Mouse (Mus musculus) brown adipose tissue, adult 24 weeks (tissue): ENCODE measurements around the gene Mobp. TPM values are rescaled to one million over a fixed set of nuclear protein-coding genes. Genes with fewer than 3 reads are reported as not detected.
"Not testable (repeated sequence)": the region's sequence is repeated elsewhere in the genome, so short reads cannot be mapped to it uniquely, and the experiment has no call there.

ENCODE experiments used
- H3K27ac ChIP-seq: fragments of 200-500 bp; replicated peaks from 2 replicates; pipeline ENCODE4 v1.5.1; 2012; ENCODE audit warnings: low read depth, mild to moderate bottlenecking, low read length
- H3K4me1 ChIP-seq: fragments of 200-500 bp; 2 replicates; pipeline ENCODE4 v1.6.1; 2012; ENCODE audit warnings: low read length, mixed read lengths; ENCODE audit not compliant: control insufficient read depth, insufficient read depth, insufficient read length
- H3K4me3 ChIP-seq: fragments of 200-500 bp; 2 replicates; pipeline ENCODE4 v1.5.1; 2012; ENCODE audit warnings: low read depth, mild to moderate bottlenecking, low read length, moderate library complexity; ENCODE audit not compliant: insufficient read depth
- polyA plus RNA-seq: library from polyadenylated mRNA; stranded (reverse); fragments of >200 nt; gene quantifications from 2 replicates; pipeline ENCODE4 v1.2.4, GENCODE M21; 2012; ENCODE audit not compliant: missing spikeins, insufficient read depth, insufficient read length

The Mobp gene
- not detected in 2 replicates for polyA plus RNA-seq

- no peak within 1 kb of the TSS for H3K27ac ChIP-seq
- no peaks in the 10 kb centered on the region for H3K4me1 ChIP-seq
- H3K4me3 ChIP-seq: no peak within 1 kb of the TSS
These were observed at the start of gene Mobp for GRCm38 (mm10) chr9:120149222-120149828. TSS of gene Mobp (plus strand) at chr9:120149707.

DNA sequence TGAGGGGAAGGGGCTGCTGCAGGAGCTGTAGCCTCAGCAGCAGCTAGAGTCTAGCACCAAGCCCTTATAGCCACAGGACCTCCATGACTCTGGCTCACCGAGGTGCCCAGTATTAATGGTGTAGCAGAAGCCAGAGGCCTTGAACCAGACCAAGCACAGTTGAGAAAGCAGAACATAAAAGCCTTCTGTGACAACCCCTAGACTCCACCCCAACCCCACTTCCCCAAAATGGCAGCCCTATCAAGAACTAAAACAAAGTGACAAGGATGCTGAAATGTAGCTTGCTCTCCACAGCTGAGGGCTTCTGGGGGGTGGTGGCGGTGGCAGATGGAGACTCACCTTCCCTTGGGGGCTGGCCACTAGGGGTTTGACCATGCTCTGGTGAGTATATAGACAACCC is 48.3 kb upstream of the Mobp start:
- Histone ChIP-seq H3K4me1 (no peaks in the 10 kb centered on the region), H3K4me3 (no peak overlapping the region), H3K27ac (no peak overlapping the region)

DNA sequence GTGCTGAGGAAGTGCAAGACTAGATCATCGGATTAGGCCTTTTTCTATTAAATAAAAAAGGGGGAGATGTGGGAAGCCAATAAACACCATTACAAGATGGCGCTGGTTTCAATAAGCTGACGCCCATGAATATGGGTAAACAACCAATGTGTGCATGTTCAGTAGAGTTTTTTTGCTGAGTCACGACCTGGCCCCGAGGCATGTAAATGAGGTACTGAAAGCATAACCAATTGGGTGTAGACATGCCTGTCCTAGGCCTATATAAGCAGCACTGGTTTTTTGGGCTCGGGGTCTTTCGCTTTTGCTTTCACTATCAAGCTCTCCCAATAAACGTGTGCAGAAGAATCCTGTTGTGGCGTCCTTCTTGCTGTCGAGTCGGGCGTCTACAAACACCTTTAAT is 40.6 kb upstream of the Mobp start:
- H3K4me3 ChIP-seq, H3K4me1 ChIP-seq, H3K27ac ChIP-seq: not testable (repeated sequence)

GRCm38 (mm10) chr9:120110211-120111018 is 39.1 kb upstream of the Mobp start, which contains the start of gene Slc25a38:
TSS of gene Slc25a38 (plus strand) at chr9:120110374.
- Histone ChIP-seq H3K4me3 (peak within 1 kb of the TSS; percentile 86), H3K27ac (peak within 1 kb of the TSS; percentile 88), H3K4me1 (peaks cover 4% of the 10 kb centered on the region; the same call in 1 of the 2 replicates)

- Histone ChIP-seq H3K4me1 (peaks cover 4% of the 10 kb centered on the region; the same call in 1 of the 2 replicates), H3K27ac (no peak overlapping the region), H3K4me3 (peak overlapping the region; percentile 86)
These were observed 38.2 kb upstream of the Mobp start for GRCm38 (mm10) chr9:120111156-120111945.

DNA sequence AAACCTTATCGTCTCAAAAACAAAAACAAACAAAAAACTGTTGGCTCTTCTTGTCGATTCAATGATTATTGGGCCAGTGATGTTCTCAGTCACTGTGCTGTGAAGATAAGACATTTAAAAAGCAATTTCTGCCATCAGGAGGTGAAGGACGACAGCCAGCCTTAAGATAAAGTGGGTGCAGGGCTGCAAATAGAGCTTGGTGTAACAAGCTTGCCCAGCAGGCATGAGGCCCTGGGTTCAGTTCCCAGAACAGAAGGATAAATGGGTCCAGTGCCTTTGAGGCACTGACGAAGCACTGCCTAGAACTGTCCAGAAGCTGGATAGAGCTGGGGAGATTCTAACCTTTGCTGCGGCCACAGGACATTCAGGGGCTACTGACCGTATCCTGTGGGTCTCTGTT is 37.0 kb upstream of the Mobp start:
- no peak overlapping the region for H3K27ac ChIP-seq
- H3K4me1 ChIP-seq: peaks cover 4% of the 10 kb centered on the region; the same call in 1 of the 2 replicates
- H3K4me3 ChIP-seq: no peak overlapping the region

DNA sequence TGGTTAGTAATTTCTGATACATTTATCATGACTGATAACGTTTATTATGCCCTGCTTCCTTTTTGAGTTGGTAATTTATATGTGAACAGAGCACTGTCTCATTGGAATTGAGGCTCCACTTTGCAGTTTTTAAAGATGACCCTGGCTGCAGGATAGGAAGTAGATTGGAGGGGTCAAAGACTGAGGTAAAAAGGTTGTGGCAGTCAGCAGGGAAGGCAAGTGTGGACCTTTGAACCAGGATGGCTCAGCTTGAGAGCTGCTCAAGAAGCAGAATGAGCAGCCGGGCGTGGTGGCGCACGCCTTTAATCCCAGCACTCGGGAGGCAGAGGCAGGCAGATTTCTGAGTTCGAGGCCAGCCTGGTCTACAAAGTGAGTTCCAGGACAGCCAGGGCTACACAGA is 36.1 kb upstream of the Mobp start:
- H3K27ac ChIP-seq: no peak overlapping the region

DNA sequence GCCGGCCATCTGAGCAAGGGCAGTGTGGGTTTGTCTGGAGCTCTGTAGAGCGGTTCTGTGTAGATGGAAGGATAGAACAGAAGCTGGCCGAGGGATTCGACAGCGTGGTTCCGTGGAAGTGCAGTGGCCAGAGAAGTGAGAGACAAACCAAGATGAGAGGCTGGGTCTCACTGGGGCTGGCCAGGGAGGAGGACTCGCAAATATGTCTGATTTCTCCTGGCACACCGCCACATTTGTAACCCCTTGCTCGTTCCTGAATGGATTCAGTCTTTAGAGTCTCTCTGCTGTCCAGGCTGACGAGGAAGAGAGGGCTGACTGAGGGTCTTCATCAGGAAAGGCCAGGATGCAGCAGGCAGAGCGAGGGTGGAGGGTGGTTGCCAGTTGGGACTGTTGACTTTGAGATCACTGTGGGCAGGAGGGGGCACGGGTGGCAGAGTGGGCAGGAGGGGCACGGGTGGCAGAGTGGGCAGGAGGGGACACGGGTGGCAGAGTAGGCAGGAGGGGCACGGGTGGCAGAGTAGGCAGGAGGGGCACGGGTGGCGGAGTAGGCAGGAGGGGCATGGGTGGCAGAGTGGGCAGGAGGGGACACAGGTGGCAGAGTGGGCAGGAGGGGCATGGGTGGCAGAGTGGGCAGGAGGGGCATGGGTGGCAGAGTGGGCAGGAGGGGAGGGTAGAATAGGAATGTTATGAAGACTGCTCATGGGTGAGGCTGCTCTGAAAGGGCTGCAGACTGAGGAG is 35.3 kb upstream of the Mobp start:
- Histone ChIP-seq H3K27ac (no peak overlapping the region), H3K4me3 (no peak overlapping the region), H3K4me1 (peaks cover 4% of the 10 kb centered on the region; the same call in 1 of the 2 replicates)

More for the DNA sequence above, 36.1 kb upstream of the Mobp start:
- H3K4me1 ChIP-seq: peaks cover 4% of the 10 kb centered on the region; the same call in 1 of the 2 replicates
- H3K4me3 ChIP-seq: no peak overlapping the region

DNA sequence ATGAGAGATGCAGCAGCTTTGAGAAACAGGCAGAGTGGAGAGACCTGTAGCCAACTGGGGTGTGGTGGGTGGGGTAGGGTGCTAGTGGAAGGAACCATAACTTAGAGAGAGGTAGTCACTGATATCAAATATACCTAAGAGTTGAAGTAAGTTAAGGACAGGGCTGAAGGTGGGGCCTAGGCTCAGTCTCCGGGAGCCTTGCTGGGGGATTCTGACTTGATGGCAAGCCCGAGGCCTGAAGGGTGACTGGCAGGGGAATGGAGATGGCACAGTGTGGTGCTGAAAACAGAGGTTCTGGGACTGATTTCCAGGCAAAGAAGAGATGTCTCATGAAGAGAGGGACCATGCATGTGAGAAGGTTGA is 34.7 kb upstream of the Mobp start:
- H3K27ac ChIP-seq: no peak overlapping the region
- H3K4me1 ChIP-seq: peaks cover 4% of the 10 kb centered on the region; the same call in 1 of the 2 replicates
- H3K4me3 ChIP-seq: no peak overlapping the region

DNA sequence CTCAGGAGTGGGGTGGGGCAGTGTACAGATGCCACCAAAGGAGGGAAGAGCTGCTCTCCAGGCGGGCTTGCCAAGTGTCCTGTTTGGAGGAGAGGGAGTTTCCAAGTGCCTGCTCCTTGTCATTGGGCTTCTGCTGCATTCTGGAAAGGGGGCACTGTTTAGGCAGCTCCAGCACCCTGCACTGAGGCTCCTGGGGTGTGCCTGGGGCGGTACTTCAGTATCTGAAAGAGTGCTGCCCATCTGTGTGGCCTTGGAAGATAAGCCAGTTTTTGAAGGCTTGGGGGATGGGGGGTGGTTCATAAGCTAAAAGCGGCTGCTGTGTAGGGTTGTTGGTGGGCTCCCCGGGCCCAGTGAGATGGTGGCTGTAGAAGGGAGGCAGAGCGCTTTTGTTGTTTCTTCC is 33.9 kb upstream of the Mobp start:
- Histone ChIP-seq H3K27ac (no peak overlapping the region), H3K4me3 (no peak overlapping the region), H3K4me1 (peaks cover 4% of the 10 kb centered on the region; the same call in 1 of the 2 replicates)

DNA sequence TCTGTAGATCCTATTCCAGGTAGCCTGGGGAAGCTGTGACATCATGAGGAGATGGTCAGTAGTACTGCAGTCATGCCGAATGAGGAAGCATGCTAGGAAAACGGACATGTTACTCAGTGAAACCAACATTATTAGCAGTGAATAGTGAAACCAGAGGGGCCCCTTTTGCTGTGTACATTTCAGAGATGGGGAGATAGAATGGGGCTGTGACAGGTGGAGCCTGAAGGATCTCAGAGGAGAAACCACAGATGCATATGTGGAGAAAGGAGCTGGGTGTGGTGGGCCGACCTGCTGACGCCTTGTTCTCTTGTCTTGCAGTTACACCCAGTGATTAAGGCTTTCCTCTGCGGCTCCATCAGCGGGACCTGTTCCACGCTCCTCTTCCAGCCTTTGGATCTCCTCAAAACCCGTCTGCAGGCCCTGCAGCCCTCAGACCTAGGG is 33.3 kb upstream of the Mobp start:
- Histone ChIP-seq H3K4me1 (peaks cover 1% of the 10 kb centered on the region; the same call in 1 of the 2 replicates), H3K27ac (no peak overlapping the region), H3K4me3 (no peak overlapping the region)

GRCm38 (mm10) chr9:120118212-120118611 is 31.3 kb upstream of the Mobp start:
- Histone ChIP-seq H3K4me3 (no peak overlapping the region), H3K27ac (no peak overlapping the region), H3K4me1 (no peaks in the 10 kb centered on the region)

DNA sequence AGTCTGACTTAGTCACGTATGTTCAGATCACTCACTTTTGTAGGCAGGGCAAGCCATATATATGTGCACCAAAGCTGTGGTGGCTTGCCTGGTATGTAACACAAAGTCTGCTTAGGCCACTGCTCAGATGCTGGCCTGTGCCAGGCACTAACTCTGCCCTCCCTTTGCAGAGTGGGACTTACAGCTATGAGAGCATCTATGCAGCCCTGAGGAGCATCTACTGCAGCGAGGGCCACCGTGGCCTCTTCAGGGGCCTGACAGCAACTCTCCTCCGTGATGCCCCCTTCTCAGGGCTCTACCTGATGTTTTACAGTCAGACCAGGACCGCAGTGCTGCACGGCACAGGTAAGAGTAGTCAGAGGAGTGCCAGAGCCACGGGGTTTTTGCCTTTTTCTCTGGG is 29.0 kb upstream of the Mobp start:
- no peak overlapping the region for H3K27ac ChIP-seq
- no peak overlapping the region for H3K4me3 ChIP-seq
- H3K4me1 ChIP-seq: no peaks in the 10 kb centered on the region

- Histone ChIP-seq H3K4me3 (peak overlapping the region; percentile 62), H3K27ac (peak overlapping the region; percentile 80; the same call in 1 of the 2 replicates), H3K4me1 (no peaks in the 10 kb centered on the region)
These were observed 22.6 kb upstream of the Mobp start for GRCm38 (mm10) chr9:120126868-120127267.
